Mouse (Mus musculus) lung, postnatal 14 days (tissue): Measurements from ENCODE around the gene Nmd3.

Experiments
- DNase-seq: peaks from one replicate; pipeline ENCODE4 v3.0.0; 2021

Gene Nmd3

GRCm38 (mm10) chr3:69721814-69722186, at the start of gene Nmd3:
Nmd3 (plus strand) TSS chr3:69721985.
- peak; percentile 95 for DNase-seq

GRCm38 (mm10) chr3:69673351-69673750, 48.4 kb upstream of the Nmd3 start:
- no peak for DNase-seq

DNA sequence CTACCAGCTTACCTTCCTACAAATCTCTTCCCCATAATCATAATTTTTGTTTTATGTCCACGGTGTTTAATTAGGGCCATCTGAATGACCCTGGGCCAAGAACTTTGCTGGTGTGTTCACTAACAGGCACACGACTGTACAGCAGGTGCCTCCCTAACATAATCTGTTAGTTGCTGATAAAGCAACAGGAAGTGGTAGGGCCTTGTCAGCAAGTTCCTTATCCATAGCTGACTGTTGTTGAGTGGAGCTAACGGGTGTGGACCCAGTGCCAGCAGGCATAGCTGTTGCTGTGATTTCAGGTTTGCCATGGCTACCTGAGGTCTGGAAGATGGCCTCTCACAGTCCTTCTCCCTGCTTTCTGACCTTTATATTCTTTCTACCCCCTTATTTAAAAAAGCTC, 47.6 kb upstream of the Nmd3 start:
- DNase-seq: no peak

- DNase-seq: no peak
Measured at GRCm38 (mm10) chr3:69689791-69690190, 32.0 kb upstream of the Nmd3 start.

GRCm38 (mm10) chr3:69690939-69691338, 30.8 kb upstream of the Nmd3 start:
- DNase-seq: no peak

DNA sequence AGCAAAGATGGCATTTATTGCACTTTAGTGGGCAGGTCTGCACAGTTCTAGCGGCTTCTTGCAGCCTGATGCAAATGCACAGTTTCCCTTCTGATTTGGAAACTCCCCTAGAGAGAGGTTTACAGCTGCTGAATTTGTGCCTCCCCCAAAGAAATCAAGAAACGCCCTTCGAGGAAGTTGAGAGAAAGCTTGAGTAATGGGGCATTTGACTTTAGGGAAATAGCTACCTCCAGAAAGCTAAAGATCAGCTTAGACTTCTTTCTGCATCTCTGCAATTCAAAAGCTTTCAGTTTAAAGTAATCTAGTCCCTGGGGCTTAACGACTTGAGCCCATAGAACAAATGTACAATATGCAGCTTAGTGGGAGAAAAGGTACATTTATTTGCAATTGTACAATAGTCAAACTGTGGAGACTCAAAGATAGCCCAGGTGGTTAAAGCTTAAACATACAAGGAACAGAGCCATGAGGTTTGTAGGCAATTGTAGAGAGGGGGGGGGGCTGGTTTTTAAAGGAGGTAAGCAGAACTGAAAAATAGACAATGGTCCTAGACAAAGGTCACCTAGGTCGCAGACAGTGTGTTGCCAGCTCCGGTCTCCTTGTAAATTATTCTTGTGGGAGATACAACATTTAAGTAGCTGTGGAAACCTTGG, 21.8 kb upstream of the Nmd3 start:
- DNase-seq: no peak

GRCm38 (mm10) chr3:69701905-69702304, 19.9 kb upstream of the Nmd3 start:
- DNase-seq: no peak

- no peak for DNase-seq
Measured at GRCm38 (mm10) chr3:69702421-69702820, 19.4 kb upstream of the Nmd3 start.

GRCm38 (mm10) chr3:69709043-69709929, 12.5 kb upstream of the Nmd3 start:
- no peak for DNase-seq

DNA sequence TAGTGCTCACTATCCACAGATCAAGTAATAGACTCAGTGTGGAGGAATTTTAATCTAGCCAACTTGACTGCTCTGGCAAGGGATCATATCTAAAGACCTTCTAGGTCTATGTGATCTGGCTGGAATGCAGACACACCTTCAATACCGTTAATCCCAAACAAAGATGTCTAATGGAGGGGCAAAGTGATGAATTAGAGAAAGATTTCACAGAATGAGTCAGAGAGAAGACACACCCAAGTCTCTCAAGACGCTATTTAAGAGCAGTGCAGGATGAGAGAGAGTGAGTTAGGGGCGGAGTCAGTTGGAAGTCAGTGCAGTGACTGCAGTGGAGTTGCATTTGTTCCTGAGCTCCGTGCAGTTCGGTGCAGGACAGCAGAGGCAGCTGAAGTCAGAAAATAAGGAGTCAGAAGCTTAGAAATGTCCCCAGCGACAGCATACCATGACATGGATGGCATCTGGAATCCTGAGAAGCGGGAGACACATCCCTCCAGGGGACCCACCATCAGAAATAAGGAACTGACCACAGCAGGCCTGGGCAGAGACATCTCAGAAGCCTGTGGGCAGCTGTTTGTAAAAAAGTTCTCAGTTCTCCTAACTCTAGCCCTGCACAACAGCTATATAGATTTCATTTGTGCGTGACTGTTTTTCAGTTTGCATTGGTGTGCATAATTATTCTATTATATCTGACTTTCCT, 9.7 kb upstream of the Nmd3 start:
- no peak for DNase-seq

DNA sequence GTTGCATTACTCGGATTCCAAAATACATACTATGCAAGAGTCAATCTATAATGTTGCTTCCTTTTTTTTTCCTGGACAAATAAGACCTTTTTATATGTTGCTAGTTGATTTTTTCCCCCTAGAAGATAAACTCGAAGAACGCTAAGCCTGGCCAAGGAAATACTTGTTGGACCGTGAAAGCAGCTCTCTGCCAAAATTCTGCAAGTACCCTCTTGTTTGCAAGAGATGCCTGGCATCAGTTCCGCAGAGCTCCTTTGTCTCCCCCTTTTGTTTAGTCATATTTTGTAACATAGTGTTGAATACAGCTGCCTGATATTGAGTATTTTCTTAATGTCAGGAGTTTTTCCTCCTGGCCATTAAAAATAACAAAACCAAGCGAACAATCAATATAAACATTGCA, 4.3 kb upstream of the Nmd3 start:
- no peak for DNase-seq

DNA sequence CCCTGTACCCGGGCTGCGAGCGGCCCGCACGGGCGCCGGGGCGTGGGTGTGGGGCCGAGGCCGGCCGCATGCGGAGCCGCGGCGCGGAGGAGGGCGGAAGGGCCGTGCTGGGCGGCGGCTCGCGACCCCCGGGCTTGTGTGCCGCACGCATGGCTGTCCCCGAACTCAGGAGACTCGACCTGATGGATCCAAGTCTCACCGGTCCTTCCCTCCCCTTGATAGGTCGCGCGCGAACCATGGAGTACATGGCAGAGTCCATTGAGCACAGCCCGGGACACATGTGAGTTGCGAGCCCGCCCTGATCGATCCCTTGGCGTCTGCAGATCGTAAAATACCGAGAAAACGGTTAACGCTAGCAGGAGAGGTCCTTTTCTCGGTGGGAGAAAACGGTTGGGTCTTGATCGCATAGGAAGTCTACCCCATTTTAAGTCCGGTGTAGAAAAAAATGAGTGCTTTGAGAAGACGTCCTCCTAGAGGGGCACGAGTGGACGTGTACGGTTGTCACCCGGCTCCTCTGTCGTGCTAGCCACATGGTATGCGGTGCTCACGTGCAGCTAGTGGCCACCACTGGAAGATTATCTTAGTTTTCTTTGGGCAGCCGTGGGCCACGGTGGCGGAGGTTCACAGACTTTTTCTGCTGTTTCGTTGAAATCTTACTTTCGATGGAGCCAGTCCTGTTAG, 542 bp downstream of the Nmd3 start:
- DNase-seq: peak; percentile 39

- no peak for DNase-seq
Measured at GRCm38 (mm10) chr3:69723161-69723560, 1.4 kb downstream of the Nmd3 start.

DNA sequence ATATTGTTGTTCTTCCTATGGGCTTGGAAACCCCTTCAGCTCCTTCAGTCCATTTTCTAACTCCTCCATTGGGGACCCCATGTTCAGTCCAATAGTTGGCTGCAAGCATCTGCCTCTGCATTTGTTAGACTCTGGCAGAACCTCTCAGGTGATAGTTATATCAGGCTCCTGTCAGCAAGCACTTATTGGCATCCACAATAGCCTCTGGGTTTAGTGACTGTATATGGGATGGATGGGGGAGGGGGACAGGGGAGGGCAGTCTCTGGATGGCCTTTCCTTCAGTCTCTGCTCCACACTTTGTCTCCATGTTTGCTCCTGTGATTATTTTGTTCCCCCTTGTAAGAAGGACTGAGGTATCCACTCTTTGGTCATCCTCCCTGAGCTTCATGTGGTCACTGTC, 9.1 kb downstream of the Nmd3 start:
- no peak for DNase-seq

DNA sequence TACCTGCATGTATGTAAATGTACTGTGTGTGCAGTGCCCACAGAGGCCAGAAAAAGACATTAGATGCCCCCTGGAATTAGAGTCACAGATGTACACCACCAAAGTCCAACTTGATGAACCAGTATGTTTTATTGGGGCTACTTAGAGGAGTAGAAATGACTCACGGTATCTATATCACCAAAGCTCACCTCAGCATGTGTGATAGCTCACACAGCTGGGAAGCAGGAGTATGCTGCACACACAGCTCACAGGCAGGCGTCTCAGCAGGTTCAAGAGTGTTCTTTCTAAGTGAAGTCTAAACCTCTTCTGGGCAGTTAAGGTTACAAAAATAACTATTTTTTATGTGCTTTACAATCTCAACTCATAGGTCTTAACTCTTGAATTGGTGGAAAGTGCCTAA, 12.2 kb downstream of the Nmd3 start:
- no peak for DNase-seq

DNA sequence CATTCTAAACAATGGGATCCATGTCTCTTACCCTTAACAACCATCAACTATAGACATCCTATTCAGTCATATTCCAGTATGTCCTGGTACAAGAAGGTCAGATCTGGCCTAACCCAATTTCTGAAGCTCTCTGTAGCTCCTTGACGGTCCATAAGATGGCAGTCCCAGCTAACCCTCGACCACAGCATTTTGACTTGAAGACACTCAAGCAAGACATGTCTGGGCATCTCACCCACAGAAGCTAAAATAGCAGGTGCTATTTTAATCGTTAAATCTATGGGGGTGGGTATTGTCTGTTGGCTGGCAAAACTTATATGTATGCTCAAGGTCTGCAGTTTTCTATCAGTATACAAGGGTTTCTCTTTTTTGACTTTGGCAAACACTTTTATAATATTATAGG, 33.4 kb downstream of the Nmd3 start:
- no peak for DNase-seq

DNA sequence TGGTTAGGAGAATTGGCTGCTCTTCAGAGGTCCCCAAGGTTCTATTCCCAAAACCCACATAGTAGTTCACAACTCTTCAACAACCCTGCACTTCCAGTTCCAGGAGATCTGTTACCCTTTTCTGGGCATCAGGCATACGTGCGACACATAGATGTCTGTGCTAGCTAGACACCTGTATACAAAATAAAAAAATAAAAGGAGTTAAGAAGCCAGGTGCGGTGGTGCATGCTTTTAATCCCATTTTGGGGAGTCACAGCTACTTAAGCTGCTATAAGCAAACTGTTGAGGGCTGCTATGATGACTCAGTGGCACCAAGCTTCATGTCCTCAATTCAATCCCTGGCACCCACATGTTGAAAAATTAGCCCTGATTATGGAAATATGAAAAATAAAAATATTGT, 34.2 kb downstream of the Nmd3 start:
- DNase-seq: no peak

DNA sequence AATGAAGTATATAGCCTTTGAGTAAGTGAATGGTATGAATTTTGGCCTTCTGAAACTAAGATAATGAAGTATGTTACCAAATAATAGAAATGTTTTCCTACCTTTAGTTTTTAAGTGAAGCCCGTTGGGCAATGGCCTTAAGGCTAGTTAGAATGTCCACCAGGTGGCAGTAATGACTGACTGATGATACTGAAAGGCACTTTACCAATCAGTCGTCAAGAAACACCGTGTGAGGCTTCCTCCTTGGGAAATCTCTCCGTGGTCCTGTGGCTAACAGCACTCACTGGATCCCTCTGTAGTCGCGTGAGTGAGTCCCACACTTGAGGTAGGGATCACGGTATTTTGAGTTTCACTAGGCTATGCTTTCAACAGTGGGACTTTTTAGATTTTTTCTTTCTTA, 34.7 kb downstream of the Nmd3 start:
- DNase-seq: peak; percentile 76

- DNase-seq: no peak
Measured at GRCm38 (mm10) chr3:69757456-69757855, 35.7 kb downstream of the Nmd3 start.

GRCm38 (mm10) chr3:69760081-69760480, 38.3 kb downstream of the Nmd3 start:
- no peak for DNase-seq

GRCm38 (mm10) chr3:69761195-69761594, 39.4 kb downstream of the Nmd3 start:
- no peak for DNase-seq

DNA sequence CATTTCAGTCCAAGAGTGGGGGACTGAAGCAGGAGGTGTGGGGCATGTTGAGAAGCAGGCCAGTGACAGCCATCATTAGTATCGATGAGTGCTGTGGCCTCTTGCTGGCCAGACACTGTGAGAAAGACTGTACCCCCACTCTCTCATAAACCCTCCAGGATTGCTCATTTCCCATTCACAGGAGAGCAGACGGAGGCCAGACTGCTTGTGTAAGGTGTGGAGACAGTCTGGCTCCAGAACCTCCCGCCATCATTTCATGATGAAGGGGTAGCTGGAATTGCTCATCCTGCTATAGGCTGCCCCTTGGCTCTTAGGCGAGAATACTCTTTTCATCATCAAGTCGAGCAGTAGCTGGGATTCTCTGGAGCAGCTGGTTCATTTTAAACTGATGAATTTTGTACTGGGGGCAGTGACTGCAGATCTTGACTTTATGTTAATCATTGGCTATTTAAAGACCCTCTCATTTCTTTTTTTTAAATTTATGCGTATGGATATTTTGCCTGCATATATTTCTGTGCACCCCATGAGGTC, 41.1 kb downstream of the Nmd3 start:
- DNase-seq: no peak
